Mouse (Mus musculus) T-cell, adult 66 days (primary cell): ENCODE results near the gene Slc25a53. TPM values are rescaled to one million over a fixed set of nuclear protein-coding genes. Genes with fewer than 3 reads are reported as not detected.

Experiments used
- total RNA-seq, 2 experiments: library from RNA; stranded (reverse); gene quantifications; 3 replicates in 1 of 2; 4 replicates in 1 of 2; pipeline ENCODE4 v1.2.4; 2023

Gene Slc25a53
- total RNA-seq, result 10 to 100 TPM; 13.4 to 22.2 TPM

DNA sequence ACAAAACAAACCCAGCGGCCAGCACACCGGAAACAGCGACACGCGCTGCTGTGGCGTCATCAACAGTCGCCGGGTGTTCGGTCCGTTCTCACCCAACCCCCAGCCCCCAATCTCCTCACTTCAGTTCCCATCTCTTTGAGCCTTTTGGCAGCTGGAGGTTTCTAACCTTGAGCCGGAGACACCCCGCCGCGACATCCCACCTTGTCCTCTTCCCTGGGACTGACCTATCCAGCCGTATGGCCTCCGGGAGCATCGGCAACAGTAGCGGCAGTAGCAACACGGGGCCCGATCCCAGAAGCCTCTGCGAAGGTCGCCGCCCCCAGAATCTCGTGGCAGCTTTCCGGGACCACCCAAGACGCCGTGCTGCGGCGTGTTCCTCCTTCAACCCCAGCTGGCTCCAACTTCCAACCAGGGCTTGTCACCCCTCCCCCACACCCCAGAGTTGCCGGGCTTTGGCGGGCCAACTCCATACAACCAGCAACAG, at the start of gene Slc25a53:
TSS of gene Slc25a53 (minus strand) at position 303 of the 484 bp plus-strand sequence.

DNA sequence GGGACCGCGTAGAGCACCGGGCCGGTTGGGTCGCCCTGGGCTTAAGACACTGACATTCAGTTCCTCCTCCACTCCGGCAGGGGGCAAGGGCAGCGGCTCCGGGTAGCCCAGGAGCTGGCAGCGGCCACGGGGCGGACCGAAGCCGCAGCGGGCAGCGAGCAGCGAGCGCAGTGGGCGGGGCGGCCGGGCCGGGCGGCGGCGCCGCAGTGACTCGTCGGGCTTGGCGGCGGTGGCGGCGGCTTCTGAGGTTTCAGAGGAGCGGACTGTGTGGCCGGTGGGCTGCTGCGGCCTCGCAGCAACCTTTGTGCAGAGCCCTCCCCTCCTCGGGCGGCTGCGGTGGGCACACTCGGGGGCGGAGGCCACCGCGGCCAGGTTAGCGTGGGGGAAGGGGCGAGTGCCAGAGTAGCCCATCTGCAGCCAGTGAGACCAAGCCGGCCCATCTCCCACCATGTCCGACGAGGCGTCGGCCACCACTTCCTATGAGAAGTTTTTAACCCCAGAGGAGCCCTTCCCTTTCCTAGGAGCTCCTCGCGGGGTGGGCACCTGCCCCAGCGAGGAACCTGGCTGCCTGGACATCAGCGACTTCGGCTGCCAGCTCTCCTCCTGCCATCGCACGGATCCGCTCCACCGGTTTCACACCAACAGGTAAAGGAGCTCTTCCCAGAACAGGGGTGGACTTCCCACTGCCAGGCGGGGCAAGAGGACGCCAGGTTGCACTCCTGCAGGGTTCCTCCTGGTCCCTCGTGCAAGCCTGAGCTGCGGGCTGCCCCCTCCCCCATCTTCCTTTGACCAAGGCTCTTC, 11.5 kb upstream of the Slc25a53 start, which contains the start of gene Fam199x:
TSS of gene Fam199x (plus strand) at position 170 of the 801 bp plus-strand sequence.

DNA sequence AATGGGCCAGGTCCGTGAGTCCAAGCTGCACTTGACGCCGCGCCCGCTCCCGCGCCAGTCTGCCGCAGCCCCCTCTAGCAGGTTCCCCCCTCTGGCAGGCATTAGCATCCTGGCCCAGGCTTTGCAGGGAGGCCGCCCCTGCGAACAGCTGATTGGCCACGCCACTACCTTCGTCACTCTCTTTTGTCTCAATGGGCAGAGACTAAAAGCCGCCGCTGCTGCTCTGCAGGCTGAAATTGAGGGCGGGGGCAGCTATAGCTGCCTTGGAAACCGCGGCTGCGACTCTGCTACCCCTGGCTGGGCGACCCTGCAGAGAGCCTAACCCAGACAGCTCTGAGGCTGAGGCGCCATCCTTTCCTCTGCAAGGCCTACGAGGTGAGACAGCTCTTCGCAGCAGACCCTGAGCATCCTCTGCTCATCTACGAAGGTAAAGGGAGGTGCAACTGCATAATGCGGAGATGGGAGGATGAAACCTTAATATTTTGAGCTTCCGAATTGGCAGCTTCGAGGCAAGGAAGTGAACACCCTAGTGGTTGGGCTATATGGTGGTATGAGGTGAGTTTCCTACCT, 45.0 kb downstream of the Slc25a53 start, which contains the start of gene Zcchc18:
TSS of gene Zcchc18 (plus strand) at position 178 of the 570 bp plus-strand sequence.

DNA sequence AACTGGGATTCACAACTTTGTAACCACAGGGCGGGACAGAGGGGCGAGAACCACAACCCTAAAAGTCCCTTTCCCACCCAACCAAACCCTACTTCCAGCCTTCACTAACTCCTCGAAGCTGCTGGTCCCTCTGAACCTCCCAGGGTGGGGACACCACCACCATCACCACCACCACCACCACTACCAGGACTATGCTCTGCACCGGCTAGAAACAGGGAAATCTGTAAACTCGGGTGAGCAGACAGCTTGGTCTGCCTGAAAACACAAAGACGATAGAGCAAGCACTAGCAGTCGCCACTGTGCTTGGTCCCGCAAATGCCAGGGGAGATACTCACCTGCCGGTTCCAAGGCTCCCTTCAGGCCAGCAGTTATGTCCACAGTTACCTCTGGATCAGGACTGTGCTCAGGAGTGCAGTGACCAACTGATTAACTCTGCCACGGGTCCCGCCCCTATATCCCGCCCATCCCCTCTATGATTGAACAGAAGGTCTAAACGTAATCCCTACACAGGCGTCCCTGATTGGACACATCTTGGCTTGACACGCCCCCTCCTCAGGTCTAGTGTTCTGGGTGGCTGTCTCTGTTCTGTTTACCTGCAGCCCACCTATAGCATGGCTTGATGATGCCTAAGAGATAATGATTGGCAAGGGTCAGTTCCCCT, 61.5 kb downstream of the Slc25a53 start, which contains the start of the genes Tmsb15l and Tmsb15b1:
TSS of gene Tmsb15l (minus strand) at position 446 of the 661 bp plus-strand sequence.
TSS of gene Tmsb15b1 (minus strand) at position 451 of the 661 bp plus-strand sequence.

DNA sequence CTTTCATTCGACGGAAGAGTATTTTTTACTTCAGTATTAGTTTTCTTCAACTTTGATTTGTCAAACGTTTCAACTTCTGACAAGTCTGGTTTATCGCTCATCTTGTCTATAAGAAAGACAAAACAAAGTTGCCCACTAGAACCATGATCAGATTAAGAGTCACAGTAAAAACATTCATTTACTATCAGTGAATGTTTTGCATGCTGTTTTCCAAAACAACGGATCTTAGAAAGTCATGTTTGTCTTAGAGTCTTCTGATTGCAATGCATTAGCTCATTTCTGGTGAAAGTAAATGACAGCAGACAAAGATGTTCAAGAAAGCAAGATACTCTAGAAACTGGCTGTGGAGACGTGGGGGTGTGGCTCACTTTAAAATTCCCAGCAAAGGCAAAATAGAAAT, 62.7 kb downstream of the Slc25a53 start, which contains the start of gene Tmsb15b2:
TSS of gene Tmsb15b2 (minus strand) at position 101 of the 400 bp plus-strand sequence.

Other genes starting within 250 kb of the Slc25a53 start
- 1 to 10 TPM; 3.6 to 5.2 TPM for gene Plp1, start 215.6 kb downstream of the Slc25a53 start, total RNA-seq
- gene Rab9b, start 169.5 kb downstream of the Slc25a53 start, total RNA-seq, result not detected
- gene H2bfm, start 111.0 kb downstream of the Slc25a53 start, total RNA-seq, result not detected
- gene Tmsb15b2, start 62.8 kb downstream of the Slc25a53 start, total RNA-seq, result 10 to 100 TPM; 14.1 to 21.9 TPM
- gene Tmsb15l, start 61.4 kb downstream of the Slc25a53 start, total RNA-seq, result 1 to 10 TPM in 1 of 2 experiments, not detected in 1; 1.1 TPM
- gene Tmsb15b1, start 61.4 kb downstream of the Slc25a53 start, total RNA-seq, result 10 to 100 TPM in 1 of 2 experiments, 1 to 10 TPM in 1; 1.7 to 16.1 TPM
- gene Zcchc18, start 45.1 kb downstream of the Slc25a53 start, total RNA-seq, result 1 to 10 TPM; 6.4 to 6.9 TPM
- gene Fam199x, start 11.3 kb upstream of the Slc25a53 start, total RNA-seq, result 1 to 10 TPM; 7.5 to 7.8 TPM
- not detected for gene Esx1, start 83.8 kb upstream of the Slc25a53 start, total RNA-seq